Mouse (Mus musculus) liver, embryonic 11.5 days (tissue): Measurements from ENCODE around the gene Pam. TPM values are rescaled to one million over a fixed set of nuclear protein-coding genes. Genes with fewer than 3 reads are reported as not detected.
A peak's percentile ranks its signal among the peaks of the same experiment; 100 is the strongest.

Experiments used
- ATAC-seq: fragments of 200-750 bp; cut with Nextera tagmentation; replicated peaks from 2 replicates; pipeline ENCODE4 v1.8.0; 2017; ENCODE audit warnings: moderate number of reproducible peaks, mild to moderate bottlenecking, moderate TSS enrichment, moderate library complexity; ENCODE audit not compliant: low FRiP score
- DNase-seq: peaks from one replicate; pipeline ENCODE4 v3.0.0-alpha.2; 2017; ENCODE audit warnings: low spot score
- H3K27ac ChIP-seq: fragments of 300-500 bp; sonication (generic); 2 replicates; pipeline ENCODE4 v1.5.1; 2014; ENCODE audit warnings: mild to moderate bottlenecking, low read depth, low read length, control low read depth
- H3K27me3 ChIP-seq: fragments of 300-500 bp; sonication (generic); replicated peaks from 2 replicates; pipeline ENCODE4 v1.6.1; 2014; ENCODE audit warnings: low read length, mixed read lengths; ENCODE audit not compliant: control insufficient read depth, insufficient read depth
- H3K36me3 ChIP-seq: fragments of 300-500 bp; sonication (generic); 2 replicates; pipeline ENCODE4 v1.6.1; 2014; ENCODE audit warnings: mild to moderate bottlenecking, low read length, moderate library complexity, mixed read lengths; ENCODE audit not compliant: control insufficient read depth, insufficient read depth
- H3K4me1 ChIP-seq: fragments of 300-500 bp; sonication (generic); replicated peaks from 2 replicates; pipeline ENCODE4 v1.6.1; 2014; ENCODE audit warnings: low read length, mixed read lengths; ENCODE audit not compliant: control insufficient read depth, insufficient read depth
- H3K4me2 ChIP-seq: fragments of 300-500 bp; sonication (generic); 2 replicates; pipeline ENCODE4 v1.6.1; 2014; ENCODE audit warnings: mild to moderate bottlenecking, control low read depth, moderate library complexity
- H3K4me3 ChIP-seq: fragments of 300-500 bp; sonication (generic); 2 replicates; pipeline ENCODE4 v1.5.1; 2014; ENCODE audit warnings: low read depth, low read length, control low read depth
- H3K9ac ChIP-seq: fragments of 300-500 bp; sonication (generic); 2 replicates; pipeline ENCODE4 v1.6.1; 2014; ENCODE audit warnings: low read depth, low read length, control low read depth
- H3K9me3 ChIP-seq: fragments of 300-500 bp; sonication (generic); 2 replicates; pipeline ENCODE4 v1.6.1; 2016; ENCODE audit warnings: low read length, inconsistent platforms, mixed read lengths; ENCODE audit not compliant: control insufficient read depth
- WGBS: fragments of 180-500 bp; shearing (Covaris S2); extraction: QIAGEN DNeasy Blood & Tissue Kit; methylation state at CpG from one replicate; pipeline ENCODE4 v1.1.7; 2014; 5-methylcytosine and 5-hydroxymethylcytosine counted together
- polyA plus RNA-seq: library from polyadenylated mRNA; unstranded; fragments of >200 nt; fragmentation: Nextera tagmentation; extraction: Ambion mirVana; gene quantifications from 2 replicates; pipeline ENCODE4 v1.2.1, GENCODE M21; 2014

Pam gene
- polyA plus RNA-seq, 1 experiment from 2014 or later = 16.1 TPM

- no peak overlapping the region for H3K4me3 ChIP-seq
- 85% methylated on average over 6 of the region's 6 CpGs for WGBS
Observed at GRCm38 (mm10) chr1:98119595-98119994, 24.1 kb upstream of the Pam start.

DNA sequence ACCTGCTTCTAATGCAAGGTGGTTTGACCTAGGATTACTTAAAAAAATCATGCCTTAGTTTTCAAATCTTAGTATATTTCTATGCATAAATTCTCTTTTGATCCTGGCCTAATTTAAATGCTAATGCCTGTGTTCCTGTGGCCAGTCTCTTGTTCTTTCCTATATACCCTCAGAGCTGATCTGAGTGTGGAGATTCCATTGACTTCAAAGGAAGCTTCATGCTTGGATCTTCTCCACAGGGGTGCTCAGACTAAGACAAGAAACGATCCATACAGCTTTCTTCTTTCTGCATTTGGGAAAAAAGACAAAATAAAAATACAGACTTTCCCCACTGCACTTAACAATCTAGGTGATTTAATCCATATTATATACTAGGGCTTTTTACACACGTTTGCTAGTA, 12.2 kb upstream of the Pam start:
- DNase-seq = no peak
- no peak for ATAC-seq
- H3K4me3 ChIP-seq = no peak overlapping the region
- H3K27ac ChIP-seq = no peak overlapping the region
- no peaks in the 10 kb centered on the region for H3K4me1 ChIP-seq
- no peaks in the 10 kb centered on the region for H3K27me3 ChIP-seq
- H3K4me2 ChIP-seq = no peak overlapping the region
- H3K9me3 ChIP-seq = no peaks in the 10 kb centered on the region
- no peaks in the 10 kb centered on the region for H3K36me3 ChIP-seq
- H3K9ac ChIP-seq = no peak overlapping the region
- 59% methylated on average over 2 of the region's 2 CpGs for WGBS

More at GRCm38 (mm10) chr1:98119595-98119994, 24.1 kb upstream of the Pam start:
- H3K4me2 ChIP-seq = no peak overlapping the region
- H3K9ac ChIP-seq = no peak overlapping the region
- no peaks in the 10 kb centered on the region for H3K9me3 ChIP-seq
- H3K27me3 ChIP-seq = no peaks in the 10 kb centered on the region
- ATAC-seq = no peak
- H3K27ac ChIP-seq = no peak overlapping the region
- H3K4me1 ChIP-seq = no peaks in the 10 kb centered on the region
- no peak for DNase-seq
- no peaks in the 10 kb centered on the region for H3K36me3 ChIP-seq

- no peak overlapping the region for H3K4me2 ChIP-seq
- WGBS = 78% methylated on average over 4 of the region's 4 CpGs
- DNase-seq (no peak), ATAC-seq (no peak)
- H3K4me3 ChIP-seq = no peak overlapping the region
- H3K27ac ChIP-seq = no peak overlapping the region
- H3K9me3 ChIP-seq = no peaks in the 10 kb centered on the region
- H3K36me3 ChIP-seq = no peaks in the 10 kb centered on the region
- peaks cover 3% of the 10 kb centered on the region; the same call in 1 of the 2 replicates for H3K4me1 ChIP-seq
- H3K27me3 ChIP-seq = no peaks in the 10 kb centered on the region
- H3K9ac ChIP-seq = no peak overlapping the region
Observed at GRCm38 (mm10) chr1:98099441-98099840, 4.0 kb upstream of the Pam start.

GRCm38 (mm10) chr1:98097957-98098729, 2.7 kb upstream of the Pam start:
- peaks cover 3% of the 10 kb centered on the region; the same call in 1 of the 2 replicates for H3K4me1 ChIP-seq
- WGBS = 87% methylated on average over 11 of the region's 11 CpGs
- no peak overlapping the region for H3K4me3 ChIP-seq
- no peak overlapping the region for H3K4me2 ChIP-seq
- no peaks in the 10 kb centered on the region for H3K27me3 ChIP-seq
- no peaks in the 10 kb centered on the region for H3K36me3 ChIP-seq
- no peak overlapping the region for H3K27ac ChIP-seq
- no peaks in the 10 kb centered on the region for H3K9me3 ChIP-seq
- no peak overlapping the region for H3K9ac ChIP-seq
- ATAC-seq (no peak), DNase-seq (no peak)

DNA sequence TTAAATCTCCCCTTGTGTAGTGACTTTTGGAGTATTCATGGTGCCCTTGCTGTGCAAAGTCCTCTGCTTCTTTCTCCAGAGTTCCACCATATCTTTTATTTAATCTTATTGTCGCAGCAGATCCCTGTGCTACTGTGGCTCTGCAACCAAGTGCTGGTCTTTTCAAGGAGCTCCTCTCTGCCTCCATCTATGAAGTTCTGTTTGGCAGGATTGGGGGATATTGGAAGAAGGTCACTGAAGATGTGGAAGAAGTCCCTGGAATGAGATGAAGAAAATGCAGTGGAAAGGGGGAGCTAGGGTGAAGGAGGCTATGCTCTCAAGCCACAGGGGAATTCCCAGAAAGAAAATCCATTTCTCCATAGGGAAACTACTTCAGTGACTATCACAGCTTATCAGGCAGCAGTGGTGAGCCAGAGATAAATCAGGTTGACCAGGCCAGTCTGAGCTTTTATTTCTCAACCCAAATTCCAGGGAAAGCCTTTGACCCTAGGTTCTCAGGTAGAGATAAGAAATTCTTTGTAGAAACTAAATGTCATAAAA, 1.0 kb upstream of the Pam start:
- WGBS = 52% methylated on average over 1 of the region's 1 CpGs
- Histone ChIP-seq H3K4me2 (no peak overlapping the region; the same call in 1 of the 2 replicates), H3K4me1 (peaks cover 3% of the 10 kb centered on the region; the same call in 1 of the 2 replicates), H3K9ac (no peak overlapping the region), H3K36me3 (no peaks in the 10 kb centered on the region), H3K4me3 (no peak overlapping the region), H3K9me3 (no peaks in the 10 kb centered on the region), H3K27me3 (no peaks in the 10 kb centered on the region), H3K27ac (no peak overlapping the region)
- no peak for DNase-seq
- no peak for ATAC-seq

- Histone ChIP-seq H3K4me3 (peak overlapping the region; percentile 66), H3K27ac (no peak overlapping the region), H3K4me1 (peaks cover 3% of the 10 kb centered on the region; the same call in 1 of the 2 replicates), H3K9me3 (no peaks in the 10 kb centered on the region), H3K27me3 (no peaks in the 10 kb centered on the region), H3K4me2 (peak overlapping the region; percentile 77), H3K36me3 (no peaks in the 10 kb centered on the region), H3K9ac (peak overlapping the region; percentile 75)
- DNase-seq (no peak), ATAC-seq (no peak)
- WGBS = 30% methylated on average over 9 of the region's 9 CpGs
Observed at GRCm38 (mm10) chr1:98095991-98096330, 515 bp upstream of the Pam start.

GRCm38 (mm10) chr1:98094811-98095245, 618 bp downstream of the Pam start:
- no peaks in the 10 kb centered on the region for H3K36me3 ChIP-seq
- H3K9me3 ChIP-seq = no peaks in the 10 kb centered on the region
- peak overlapping the region; percentile 77 for H3K4me2 ChIP-seq
- H3K4me3 ChIP-seq = peak overlapping the region; percentile 66
- H3K9ac ChIP-seq = peak overlapping the region; percentile 75
- no peak for DNase-seq
- peaks cover 3% of the 10 kb centered on the region; the same call in 1 of the 2 replicates for H3K4me1 ChIP-seq
- H3K27ac ChIP-seq = no peak overlapping the region
- peak; percentile 12; the same call in 1 of the 2 replicates for ATAC-seq
- WGBS = 1% methylated on average over 20 of the region's 20 CpGs
- no peaks in the 10 kb centered on the region for H3K27me3 ChIP-seq

DNA sequence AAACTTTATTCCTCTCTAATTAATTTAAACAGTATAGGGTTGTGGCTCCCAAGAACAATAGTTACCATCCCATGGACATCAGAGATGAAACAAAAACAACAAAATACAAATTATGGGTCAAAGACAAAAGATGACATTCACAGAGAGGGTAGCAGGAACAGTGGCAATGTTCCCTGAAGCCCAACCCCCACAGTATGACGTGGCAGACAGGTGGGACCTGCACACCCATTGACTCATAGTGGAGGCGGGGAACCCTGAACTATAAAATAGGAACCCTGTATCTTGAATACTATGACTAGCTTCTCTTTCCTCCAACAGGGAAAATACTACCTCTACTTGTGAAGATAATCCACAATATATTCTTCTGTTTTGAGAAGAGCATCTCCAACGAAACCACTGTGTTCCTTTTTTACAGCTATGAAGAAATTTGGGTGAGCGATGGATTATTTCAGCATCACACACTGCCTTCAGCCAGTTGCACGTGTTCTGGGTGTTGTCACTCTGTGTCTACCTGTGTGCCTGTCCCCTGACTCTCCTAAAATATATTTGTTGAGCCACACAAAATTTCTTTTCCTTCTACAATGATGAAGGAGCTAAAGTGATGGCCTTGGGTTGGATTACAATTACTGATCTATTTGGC, 6.0 kb downstream of the Pam start:
- no peak overlapping the region for H3K9ac ChIP-seq
- no peak for DNase-seq
- no peak overlapping the region for H3K4me2 ChIP-seq
- H3K27me3 ChIP-seq = no peaks in the 10 kb centered on the region
- WGBS = 81% methylated on average over 5 of the region's 5 CpGs
- no peak overlapping the region for H3K4me3 ChIP-seq
- H3K9me3 ChIP-seq = no peaks in the 10 kb centered on the region
- ATAC-seq = no peak
- no peaks in the 10 kb centered on the region for H3K36me3 ChIP-seq
- peaks cover under 1% of the 10 kb centered on the region; the same call in 1 of the 2 replicates for H3K4me1 ChIP-seq
- no peak overlapping the region for H3K27ac ChIP-seq
